Mouse (Mus musculus): ENCODE measurements around the gene Tjap1. TPM values are rescaled to one million over a fixed set of nuclear protein-coding genes. Genes with fewer than 3 reads are reported as not detected.

Tjap1 gene
- total and polyA plus RNA-seq, 3 experiments, result 12.9 to 41.2 TPM; not detected in 1

DNA sequence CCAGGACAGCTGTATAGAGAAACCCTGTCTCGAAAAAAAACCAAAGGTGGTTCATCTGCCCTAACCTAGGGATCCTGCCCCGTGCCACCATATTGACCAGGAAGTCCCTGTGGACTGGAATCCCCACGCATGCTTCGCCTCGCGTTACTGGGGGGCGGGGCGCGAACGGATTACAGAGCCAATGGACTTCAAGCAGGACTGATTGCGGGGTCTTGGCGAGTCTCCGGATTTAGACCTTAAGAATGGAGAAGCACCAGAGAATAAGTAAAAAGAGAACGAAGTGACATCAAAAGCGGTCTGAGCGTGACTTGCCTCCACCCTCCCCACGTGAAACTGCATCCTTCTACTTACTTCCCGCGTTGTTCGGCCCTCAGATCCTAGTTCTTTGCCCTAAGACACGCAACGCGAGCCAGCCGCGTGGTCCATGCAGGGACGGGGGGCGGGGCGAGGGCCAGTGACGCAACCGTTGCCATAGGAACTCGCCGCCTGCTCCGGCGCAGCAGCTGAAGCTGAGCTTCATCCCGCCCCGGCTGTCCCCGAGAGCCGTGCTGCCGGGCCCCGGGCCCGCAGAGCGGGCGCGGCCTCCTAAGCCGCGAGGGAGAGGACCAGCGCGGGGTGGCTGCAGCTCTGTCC is 29.3 kb downstream of the Tjap1 start, which contains the start of gene Lrrc73:
Gene Lrrc73, plus strand, starts transcription at position 80 of the 633 bp plus-strand sequence.
- Histone ChIP-seq H3K4me3 (ENCODE audit: control insufficient read depth in 1 of 2, insufficient read depth in 1 of 2, low read depth in 2 of 2, low read length in 2 of 2) (peak within 1 kb of the TSS; percentile 64 to 66), H3K36me3 (ENCODE audit: control insufficient read depth in 1 of 2, insufficient read depth in 2 of 2, low read length in 2 of 2) (peaks cover 0 to 4% of the 10 kb centered on the region in 2 experiments; a peak in 2 of 4 replicates), H3K9ac (ENCODE audit: control insufficient read depth, low read depth, low read length, poor library complexity, severe bottlenecking) (peak within 1 kb of the TSS; percentile 62), H3K4me1 (ENCODE audit: control insufficient read depth in 1 of 2, insufficient read depth in 2 of 2, low read length in 2 of 2) (peaks cover 0 to 15% of the 10 kb centered on the region in 2 experiments; a peak in 2 of 4 replicates), H3K27ac (ENCODE audit: control insufficient read depth, low read depth, low read length) (peak within 1 kb of the TSS; percentile 15), H3K27me3 (ENCODE audit: control insufficient read depth in 1 of 2, insufficient read depth in 2 of 2, low read length in 2 of 2) (no peaks in the 10 kb centered on the region), H3K79me2 (ENCODE audit: control insufficient read depth, insufficient read depth, low read length, poor library complexity) (peaks cover 7% of the 10 kb centered on the region), H3K9me3 (replicated peaks; ENCODE audit: insufficient read depth, low read length) (no peaks in the 10 kb centered on the region)
- TF ChIP-seq CHD2 (IDR thresholded peaks at IDR 0.05; ENCODE audit: low read length) (no peak), TCF12 (IDR thresholded peaks at IDR 0.05; ENCODE audit: low read depth, low read length) (no peak), BHLHE40 (IDR thresholded peaks at IDR 0.05; ENCODE audit: borderline replicate concordance, low read depth, low read length) (no peak), MXI1 (IDR thresholded peaks at IDR 0.05; ENCODE audit: low read depth, low read length) (peak; percentile 98), ZKSCAN1 (IDR thresholded peaks at IDR 0.05; ENCODE audit: low read depth, low read length) (no peak), ZC3H11A (IDR thresholded peaks at IDR 0.05; ENCODE audit: low read depth, low read length) (no peak), SIN3A (IDR thresholded peaks at IDR 0.05; ENCODE audit: low read length) (peak; percentile 89), JUND (IDR thresholded peaks at IDR 0.05; ENCODE audit: low read depth, low read length) (no peak), USF2 (IDR thresholded peaks at IDR 0.05; ENCODE audit: borderline replicate concordance in 1 of 2, insufficient read depth in 1 of 2, low read depth in 1 of 2, low read length in 2 of 2) (no peak), MYC (IDR thresholded peaks at IDR 0.05; ENCODE audit: low read depth, low read length) (peak; percentile 92), GABPA (IDR thresholded peaks at IDR 0.05; ENCODE audit: low read depth, low read length) (no peak), HCFC1 (IDR thresholded peaks at IDR 0.05; ENCODE audit: low read depth, low read length) (peak; percentile 32; the same call in 1 of the 2 replicates), POLR2A (IDR thresholded peaks at IDR 0.05; ENCODE audit: control insufficient read depth in 1 of 2, insufficient read depth in 1 of 2, low read depth in 1 of 2, low read length in 2 of 2, poor library complexity in 1 of 2) (0 out of 4 replicates have a peak, but pooled peaks of 1 of the 2 experiments have one; percentile 18), NRF1 (IDR thresholded peaks at IDR 0.05; ENCODE audit: insufficient read depth, low read depth, low read length, poor library complexity, severe bottlenecking) (peak; percentile 46; the same call in 1 of the 2 replicates), E2F4 (IDR thresholded peaks at IDR 0.05; ENCODE audit: borderline replicate concordance, low read depth, low read length) (no peak; the same call in 1 of the 2 replicates), POLR2AphosphoS5 (IDR thresholded peaks at IDR 0.05; ENCODE audit: borderline replicate concordance, low read depth, low read length) (no peak), TAL1 (IDR thresholded peaks at IDR 0.05; ENCODE audit: low read length) (no peak), MAX (IDR thresholded peaks at IDR 0.05; ENCODE audit: low read length) (peak; percentile 88), MAZ (IDR thresholded peaks at IDR 0.05; ENCODE audit: low read depth, low read length) (no peak), ELF1 (IDR thresholded peaks at IDR 0.05; ENCODE audit: low read depth, low read length) (peak; percentile 68)
- DNase-seq (ENCODE audit: low read depth, low spot score), result peak; percentile 91

All from MEL (cell line).